Mouse (Mus musculus) heart, postnatal 0 days (tissue): ENCODE results near the gene Gse1.

Experiments
- CTCF ChIP-seq: IDR thresholded peaks from 2 replicates; pipeline ENCODE4 v1.5.1; 2016; ENCODE audit warnings: antibody characterized with exemption, control low read depth, low read depth
- EP300 ChIP-seq: IDR thresholded peaks from 2 replicates; pipeline ENCODE4 v1.6.1; 2016; ENCODE audit warnings: antibody characterized with exemption, low read depth

GRCm38 (mm10) chr8:120408241-120409215 lies 180.3 kb downstream of the Gse1 start:
- peak; percentile 27 for TF ChIP-seq CTCF
- TF ChIP-seq EP300, result no peak
